Mouse (Mus musculus) liver, embryonic 14.5 days (tissue): ENCODE data around the gene Trmt10c.

Source experiments
- CTCF ChIP-seq: IDR thresholded peaks from 2 replicates; pipeline ENCODE4 v1.5.1; 2016; ENCODE audit warnings: antibody characterized with exemption, low read depth, control low read depth
- EP300 ChIP-seq: IDR thresholded peaks from 2 replicates; pipeline ENCODE4 v1.6.1; 2016; ENCODE audit warnings: antibody characterized with exemption, low read depth

GRCm38 (mm10) chr16:56074122-56074521, 36.5 kb upstream of the Trmt10c start:
- no peak for TF ChIP-seq CTCF
- 0 out of 2 replicates have a peak, but pooled peaks have one; percentile 22 for TF ChIP-seq EP300
